Mouse (Mus musculus) midbrain, embryonic 11.5 days (tissue): Measurements from ENCODE around the gene Ly9. TPM values are rescaled to one million over a fixed set of nuclear protein-coding genes. Genes with fewer than 3 reads are reported as not detected.

Experiments
- ATAC-seq: fragments of 200-750 bp; cut with Nextera tagmentation; 2 replicates; pipeline ENCODE4 v1.8.0; 2017; ENCODE audit warnings: moderate TSS enrichment, moderate library complexity; ENCODE audit not compliant: low FRiP score
- DNase-seq: peaks from one replicate; pipeline ENCODE4 v3.0.0; 2015; ENCODE audit warnings: low spot score; ENCODE audit errors: missing footprints
- H3K27ac ChIP-seq: fragments of 300-500 bp; sonication (generic); 2 replicates; pipeline ENCODE4 v1.5.1; 2014; ENCODE audit warnings: low read depth, low read length
- H3K27me3 ChIP-seq: fragments of 300-500 bp; sonication (generic); 2 replicates; pipeline ENCODE4 v1.6.1; 2014; ENCODE audit warnings: mild to moderate bottlenecking, low read length, moderate library complexity, mixed read lengths; ENCODE audit not compliant: control insufficient read depth, insufficient read depth
- H3K36me3 ChIP-seq: fragments of 300-500 bp; sonication (generic); 2 replicates; pipeline ENCODE4 v1.6.1; 2014; ENCODE audit warnings: mild to moderate bottlenecking, low read length, moderate library complexity, mixed read lengths; ENCODE audit not compliant: control insufficient read depth, insufficient read depth
- H3K4me1 ChIP-seq: fragments of 300-500 bp; sonication (generic); 2 replicates; pipeline ENCODE4 v1.6.1; 2014; ENCODE audit warnings: low read length; ENCODE audit not compliant: control insufficient read depth, insufficient read depth
- H3K4me2 ChIP-seq: fragments of 300-500 bp; sonication (generic); 2 replicates; pipeline ENCODE4 v1.6.1; 2014; ENCODE audit warnings: mild to moderate bottlenecking, moderate library complexity
- H3K4me3 ChIP-seq: fragments of 300-500 bp; sonication (generic); 2 replicates; pipeline ENCODE4 v1.5.1; 2014; ENCODE audit warnings: low read depth, low read length
- H3K9ac ChIP-seq: fragments of 300-500 bp; sonication (generic); 2 replicates; pipeline ENCODE4 v1.6.1; 2014; ENCODE audit warnings: low read length
- H3K9me3 ChIP-seq: fragments of 300-500 bp; sonication (generic); 2 replicates; pipeline ENCODE4 v1.6.1; 2016; ENCODE audit warnings: low read length; ENCODE audit not compliant: control insufficient read depth
- WGBS: fragments of 180-500 bp; shearing (Covaris S2); extraction: QIAGEN DNeasy Blood & Tissue Kit; methylation state at CpG from one replicate; pipeline ENCODE4 v1.1.7; 2014; 5-methylcytosine and 5-hydroxymethylcytosine counted together
- polyA plus RNA-seq: library from polyadenylated mRNA; unstranded; fragments of >200 nt; fragmentation: Nextera tagmentation; extraction: Ambion mirVana; gene quantifications from 2 replicates; pipeline ENCODE4 v1.2.1, GENCODE M21; 2014

Ly9 gene
- polyA plus RNA-seq, 1 experiment from 2014 or later, result not detected

GRCm38 (mm10) chr1:171610781-171611180 lies 3.6 kb upstream of the Ly9 start:
- DNase-seq (no peak), ATAC-seq (no peak)
- Histone ChIP-seq H3K9me3 (no peaks in the 10 kb centered on the region), H3K4me3 (no peak overlapping the region), H3K27me3 (no peaks in the 10 kb centered on the region), H3K36me3 (no peaks in the 10 kb centered on the region), H3K4me1 (no peaks in the 10 kb centered on the region), H3K4me2 (no peak overlapping the region), H3K9ac (no peak overlapping the region), H3K27ac (no peak overlapping the region)
- WGBS, result 64% methylated on average over 1 of the region's 1 CpGs

- H3K9me3 ChIP-seq, result no peaks in the 10 kb centered on the region
- ATAC-seq (no peak), DNase-seq (no peak)
- WGBS, result 88% methylated on average over 2 of the region's 2 CpGs
- H3K36me3 ChIP-seq, result no peaks in the 10 kb centered on the region
- no peaks in the 10 kb centered on the region for H3K4me1 ChIP-seq
- no peak overlapping the region for H3K9ac ChIP-seq
- H3K27ac ChIP-seq, result no peak overlapping the region
- no peak overlapping the region for H3K4me2 ChIP-seq
- no peak overlapping the region for H3K4me3 ChIP-seq
- H3K27me3 ChIP-seq, result no peaks in the 10 kb centered on the region
Observed at GRCm38 (mm10) chr1:171610026-171610425, 2.8 kb upstream of the Ly9 start.

GRCm38 (mm10) chr1:171606656-171607055 lies 554 bp downstream of the Ly9 start:
- Histone ChIP-seq H3K27ac (no peak overlapping the region), H3K36me3 (no peaks in the 10 kb centered on the region), H3K4me1 (no peaks in the 10 kb centered on the region), H3K4me2 (no peak overlapping the region), H3K4me3 (no peak overlapping the region), H3K9me3 (no peaks in the 10 kb centered on the region), H3K9ac (no peak overlapping the region), H3K27me3 (no peaks in the 10 kb centered on the region)
- 87% methylated on average over 3 of the region's 3 CpGs for WGBS
- no peak for ATAC-seq
- DNase-seq, result no peak

- H3K27ac ChIP-seq, result no peak overlapping the region
- no peak for ATAC-seq
- no peak for DNase-seq
- H3K9ac ChIP-seq, result no peak overlapping the region
- WGBS, result 91% methylated on average over 3 of the region's 3 CpGs
- no peak overlapping the region for H3K4me3 ChIP-seq
- no peaks in the 10 kb centered on the region for H3K9me3 ChIP-seq
- H3K27me3 ChIP-seq, result no peaks in the 10 kb centered on the region
- H3K4me1 ChIP-seq, result no peaks in the 10 kb centered on the region
- H3K4me2 ChIP-seq, result no peak overlapping the region
- H3K36me3 ChIP-seq, result no peaks in the 10 kb centered on the region
Observed at GRCm38 (mm10) chr1:171604686-171605085, 2.5 kb downstream of the Ly9 start.

GRCm38 (mm10) chr1:171584584-171584983 lies 22.6 kb downstream of the Ly9 start:
- no peaks in the 10 kb centered on the region for H3K36me3 ChIP-seq
- H3K4me2 ChIP-seq, result no peak overlapping the region
- ATAC-seq (no peak), DNase-seq (no peak)
- H3K27me3 ChIP-seq, result no peaks in the 10 kb centered on the region
- no peaks in the 10 kb centered on the region for H3K4me1 ChIP-seq
- no peak overlapping the region for H3K4me3 ChIP-seq
- no peak overlapping the region for H3K9ac ChIP-seq
- 90% methylated on average over 2 of the region's 2 CpGs for WGBS
- no peak overlapping the region for H3K27ac ChIP-seq
- H3K9me3 ChIP-seq, result no peaks in the 10 kb centered on the region

GRCm38 (mm10) chr1:171577168-171577567 lies 30.0 kb downstream of the Ly9 start:
- no peaks in the 10 kb centered on the region for H3K27me3 ChIP-seq
- ATAC-seq (no peak), DNase-seq (no peak)
- no peak overlapping the region for H3K27ac ChIP-seq
- no peaks in the 10 kb centered on the region for H3K36me3 ChIP-seq
- H3K4me1 ChIP-seq, result no peaks in the 10 kb centered on the region
- no peaks in the 10 kb centered on the region for H3K9me3 ChIP-seq
- WGBS, result 88% methylated on average over 7 of the region's 7 CpGs
- H3K4me2 ChIP-seq, result no peak overlapping the region
- H3K9ac ChIP-seq, result no peak overlapping the region
- H3K4me3 ChIP-seq, result no peak overlapping the region

- Histone ChIP-seq H3K9me3 (no peaks in the 10 kb centered on the region), H3K9ac (no peak overlapping the region), H3K27me3 (no peaks in the 10 kb centered on the region), H3K27ac (no peak overlapping the region), H3K36me3 (no peaks in the 10 kb centered on the region), H3K4me2 (no peak overlapping the region), H3K4me3 (no peak overlapping the region), H3K4me1 (no peaks in the 10 kb centered on the region)
- no peak for ATAC-seq
- 62% methylated on average over 2 of the region's 2 CpGs for WGBS
- DNase-seq, result no peak
Observed at GRCm38 (mm10) chr1:171568436-171568835, 38.8 kb downstream of the Ly9 start.

- 0 out of 2 replicates have a peak, but pooled peaks have one; percentile 51 for ATAC-seq
- Histone ChIP-seq H3K9ac (no peak overlapping the region), H3K9me3 (no peaks in the 10 kb centered on the region), H3K4me1 (no peaks in the 10 kb centered on the region), H3K27me3 (no peaks in the 10 kb centered on the region), H3K4me3 (no peak overlapping the region), H3K27ac (no peak overlapping the region), H3K36me3 (no peaks in the 10 kb centered on the region), H3K4me2 (no peak overlapping the region)
- DNase-seq, result peak; percentile 91
- WGBS, result 27% methylated on average over 8 of the region's 8 CpGs
Observed at GRCm38 (mm10) chr1:171566777-171567176, 40.4 kb downstream of the Ly9 start.

- Histone ChIP-seq H3K27ac (no peak overlapping the region), H3K27me3 (no peaks in the 10 kb centered on the region), H3K9ac (no peak overlapping the region), H3K9me3 (no peaks in the 10 kb centered on the region), H3K4me1 (no peaks in the 10 kb centered on the region), H3K4me3 (no peak overlapping the region), H3K36me3 (no peaks in the 10 kb centered on the region), H3K4me2 (no peak overlapping the region)
- ATAC-seq, result no peak
- DNase-seq, result no peak
- WGBS, result 76% methylated on average over 4 of the region's 4 CpGs
Observed at GRCm38 (mm10) chr1:171565888-171566287, 41.3 kb downstream of the Ly9 start.

- Histone ChIP-seq H3K27me3 (no peaks in the 10 kb centered on the region), H3K36me3 (no peaks in the 10 kb centered on the region), H3K4me3 (no peak overlapping the region), H3K4me1 (no peaks in the 10 kb centered on the region), H3K4me2 (no peak overlapping the region), H3K27ac (no peak overlapping the region), H3K9me3 (no peaks in the 10 kb centered on the region), H3K9ac (no peak overlapping the region)
- ATAC-seq (0 out of 2 replicates have a peak, but pooled peaks have one; percentile 41), DNase-seq (no peak)
- 55% methylated on average over 3 of the region's 3 CpGs for WGBS
Observed at GRCm38 (mm10) chr1:171564247-171564646, 43.0 kb downstream of the Ly9 start.
